Comparison of ENCODE assay signal across 8 mouse cellular contexts in the genomic region with DNA sequence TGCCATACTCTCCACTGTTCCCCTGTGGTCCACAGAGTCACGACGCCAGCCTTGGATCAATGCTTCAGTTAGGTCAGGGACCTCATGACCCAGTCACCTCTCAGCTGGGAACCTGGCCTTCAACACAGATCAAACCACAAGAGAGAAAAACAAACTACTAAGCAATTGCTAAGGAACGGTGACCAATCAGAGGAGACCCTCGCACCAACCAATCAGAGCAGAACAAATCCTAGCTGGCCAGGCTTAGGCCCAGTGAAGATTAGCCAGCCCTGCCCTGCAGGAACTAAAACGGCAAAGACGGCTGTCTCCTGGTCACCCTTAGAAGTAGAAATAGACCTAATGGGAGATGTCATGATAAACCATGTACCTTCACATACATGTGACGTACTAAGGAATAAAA. TPM values are rescaled to one million over a fixed set of nuclear protein-coding genes. Genes with fewer than 3 reads are reported as not detected.
DNase-seq lines count a peak whose midpoint lies in the region; ATAC-seq and TF ChIP-seq lines count a peak whose summit lies in the region.

No protein-coding gene starts in this region.

- WGBS in forebrain, embryonic 12.5 days: 27% methylated on average over 7 of the region's 7 CpGs
- WGBS in hindbrain, embryonic 16.5 days: 41% methylated on average over 7 of the region's 7 CpGs
- WGBS in limb, embryonic 13.5 days: 45% methylated on average over 7 of the region's 7 CpGs
- 24% methylated on average over 7 of the region's 7 CpGs for WGBS in midbrain, postnatal 0 days

- peak; percentile 31 for DNase-seq in urinary bladder, postnatal 14 days (ENCODE audit: low spot score)
- DNase-seq in urinary bladder, postnatal 4 days (ENCODE audit: low spot score in 2 of 2): no peak
- no peak for DNase-seq in midbrain, postnatal 0 days (ENCODE audit: low spot score)
- DNase-seq in testis, postnatal 14 days (ENCODE audit: low spot score): no peak
- no peak for DNase-seq in spleen, postnatal 10 days (ENCODE audit: low spot score in 2 of 2)

- no peaks in the 10 kb centered on the region for H3K27me3 ChIP-seq in forebrain, embryonic 12.5 days
- no peaks in the 10 kb centered on the region for H3K27me3 ChIP-seq in hindbrain, embryonic 16.5 days (replicated peaks; ENCODE audit: control insufficient read depth, insufficient read depth, low read length)
- H3K27me3 ChIP-seq in limb, embryonic 13.5 days: no peaks in the 10 kb centered on the region
- H3K27me3 ChIP-seq in midbrain, postnatal 0 days (ENCODE audit: insufficient read depth, low read length): no peaks in the 10 kb centered on the region

- H3K4me3 ChIP-seq in forebrain, embryonic 12.5 days (replicated peaks): no peak overlapping the region
- no peak overlapping the region for H3K4me3 ChIP-seq in hindbrain, embryonic 16.5 days (ENCODE audit: low read length)
- H3K4me3 ChIP-seq in limb, embryonic 13.5 days: no peak overlapping the region
- H3K4me3 ChIP-seq in midbrain, postnatal 0 days (ENCODE audit: low read depth, low read length): no peak overlapping the region

- peaks cover 44% of the 10 kb centered on the region for H3K4me1 ChIP-seq in forebrain, embryonic 12.5 days
- no peaks in the 10 kb centered on the region for H3K4me1 ChIP-seq in hindbrain, embryonic 16.5 days (ENCODE audit: control insufficient read depth, insufficient read depth, low read depth, low read length)
- peaks cover 5% of the 10 kb centered on the region; the same call in 1 of the 2 replicates for H3K4me1 ChIP-seq in limb, embryonic 13.5 days
- H3K4me1 ChIP-seq in midbrain, postnatal 0 days (ENCODE audit: insufficient read depth, low read length): no peaks in the 10 kb centered on the region

- TF ChIP-seq CTCF in midbrain, postnatal 0 days (IDR thresholded peaks at IDR 0.05): no peak

- no peak overlapping the region for H3K9ac ChIP-seq in forebrain, embryonic 12.5 days
- H3K9ac ChIP-seq in hindbrain, embryonic 16.5 days (ENCODE audit: low read depth, low read length): no peak overlapping the region
- H3K9ac ChIP-seq in limb, embryonic 13.5 days: no peak overlapping the region
- H3K9ac ChIP-seq in midbrain, postnatal 0 days (replicated peaks; ENCODE audit: low read length, poor library complexity, severe bottlenecking): no peak overlapping the region

- H3K4me2 ChIP-seq in forebrain, embryonic 12.5 days: peak overlapping the region; percentile 24; the same call in 1 of the 2 replicates
- H3K4me2 ChIP-seq in hindbrain, embryonic 16.5 days (ENCODE audit: low read length): peak overlapping the region; percentile 41
- H3K4me2 ChIP-seq in limb, embryonic 13.5 days (replicated peaks): peak overlapping the region; percentile 44
- H3K4me2 ChIP-seq in midbrain, postnatal 0 days (ENCODE audit: low read depth, low read length, poor library complexity, severe bottlenecking): peak overlapping the region; percentile 36

- ATAC-seq in forebrain, embryonic 12.5 days (ENCODE audit: low FRiP score): peak; percentile 73
- peak; percentile 71 for ATAC-seq in hindbrain, embryonic 16.5 days
- ATAC-seq in limb, embryonic 13.5 days (ENCODE audit: low FRiP score, low read depth): peak; percentile 41
- ATAC-seq in midbrain, postnatal 0 days (ENCODE audit: low FRiP score): peak; percentile 60

- no peaks in the 10 kb centered on the region for H3K9me3 ChIP-seq in forebrain, embryonic 12.5 days
- no peaks in the 10 kb centered on the region for H3K9me3 ChIP-seq in hindbrain, embryonic 16.5 days (ENCODE audit: control insufficient read depth, low read length)
- H3K9me3 ChIP-seq in limb, embryonic 13.5 days: no peaks in the 10 kb centered on the region
- no peaks in the 10 kb centered on the region for H3K9me3 ChIP-seq in midbrain, postnatal 0 days (ENCODE audit: low read length)

- no peak overlapping the region for H3K27ac ChIP-seq in forebrain, embryonic 12.5 days
- H3K27ac ChIP-seq in hindbrain, embryonic 16.5 days (ENCODE audit: low read depth, low read length): no peak overlapping the region
- no peak overlapping the region for H3K27ac ChIP-seq in limb, embryonic 13.5 days
- H3K27ac ChIP-seq in midbrain, postnatal 0 days (ENCODE audit: low read depth, low read length): no peak overlapping the region

- H3K36me3 ChIP-seq in forebrain, embryonic 12.5 days (replicated peaks): peaks cover 8% of the 10 kb centered on the region; the same call in 1 of the 2 replicates
- H3K36me3 ChIP-seq in hindbrain, embryonic 16.5 days (ENCODE audit: control insufficient read depth, insufficient read depth, low read length): no peaks in the 10 kb centered on the region
- peaks cover 36% of the 10 kb centered on the region for H3K36me3 ChIP-seq in limb, embryonic 13.5 days
- 0 out of 2 replicates have a peak, but pooled peaks cover 4% of the 10 kb centered on the region for H3K36me3 ChIP-seq in midbrain, postnatal 0 days (ENCODE audit: insufficient read depth, low read length)

RNA-seq across cellular contexts. Expression of a gene that starts 9.1 kb away (rescaled TPM):
- polyA plus RNA-seq in forebrain, embryonic 12.5 days (2016; fragmentation: Nextera tagmentation; extraction: Ambion mirVana): 52.2 and 57.2 TPM in 2 replicates
- 40.0 and 41.4 TPM in 2 replicates for polyA plus RNA-seq in hindbrain, embryonic 16.5 days (2015; fragmentation: Nextera tagmentation; extraction: Ambion mirVana)
- polyA plus RNA-seq in limb, embryonic 13.5 days (2015; fragmentation: Nextera tagmentation; extraction: Ambion mirVana): 56.6 and 60.8 TPM in 2 replicates
- 24.6 and 25.4 TPM in 2 replicates for total RNA-seq in midbrain, postnatal 0 days (2014; rRNA removed)
- polyA plus RNA-seq in midbrain, postnatal 0 days (2015; fragmentation: Nextera tagmentation; extraction: Ambion mirVana): 42.5 and 43.7 TPM in 2 replicates

RNA-seq across cellular contexts. Expression of a gene that starts 46.5 kb away (rescaled TPM):
- polyA plus RNA-seq in forebrain, embryonic 12.5 days (2016; fragmentation: Nextera tagmentation; extraction: Ambion mirVana): 31.0 and 31.3 TPM in 2 replicates
- 10.1 and 12.6 TPM in 2 replicates for polyA plus RNA-seq in hindbrain, embryonic 16.5 days (2015; fragmentation: Nextera tagmentation; extraction: Ambion mirVana)
- 14.5 and 17.3 TPM in 2 replicates for polyA plus RNA-seq in limb, embryonic 13.5 days (2015; fragmentation: Nextera tagmentation; extraction: Ambion mirVana)
- 18.2 and 18.7 TPM in 2 replicates for total RNA-seq in midbrain, postnatal 0 days (2014; rRNA removed)
- polyA plus RNA-seq in midbrain, postnatal 0 days (2015; fragmentation: Nextera tagmentation; extraction: Ambion mirVana): 11.0 and 11.2 TPM in 2 replicates
